Mouse (Mus musculus): ENCODE results near the gene Ncs1.

- TF ChIP-seq CTCF (IDR thresholded peaks at IDR 0.05; ENCODE audit: low read depth) (no peak), EP300 (optimal IDR thresholded peaks at IDR 0.05) (no peak)
Observed at GRCm38 (mm10) chr2:31257096-31257495, 11.5 kb downstream of the Ncs1 start.
